ENCODE assay signal across 8 mouse cellular contexts in the genomic region with DNA sequence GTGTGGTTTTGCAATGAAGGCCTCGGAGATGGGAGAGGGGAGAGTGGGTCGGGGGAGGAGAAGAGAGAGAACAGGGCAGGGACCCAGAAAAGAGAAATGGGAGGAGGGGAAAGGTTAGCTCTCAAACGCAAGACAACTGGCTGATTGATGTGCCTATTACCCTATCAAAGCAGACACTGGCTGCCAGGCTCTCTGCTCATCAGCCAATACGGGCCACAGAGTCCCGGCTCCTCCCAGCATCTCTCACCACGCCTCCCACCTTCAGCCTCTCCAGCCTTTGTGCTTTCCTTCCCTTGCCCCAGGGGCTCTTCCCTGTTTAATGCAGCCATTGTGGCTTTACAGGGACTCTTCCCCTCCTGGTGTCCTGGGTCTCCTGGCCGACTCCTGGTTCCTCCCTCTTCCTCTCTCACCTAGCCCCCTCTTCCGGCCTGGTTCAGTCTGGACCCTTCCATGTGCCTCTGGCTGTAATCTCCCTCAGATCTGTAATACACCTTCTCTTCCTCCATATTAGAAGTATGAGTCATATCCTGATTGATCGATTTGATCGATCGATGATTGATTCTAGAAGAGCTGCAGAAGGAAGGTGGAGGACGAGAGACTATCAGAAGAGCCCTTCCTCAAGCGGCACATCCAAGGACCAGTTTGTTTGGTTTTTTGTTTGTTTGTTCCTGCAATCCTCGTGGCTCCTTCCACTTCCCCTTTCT. TPM values are rescaled to one million over a fixed set of nuclear protein-coding genes. Genes with fewer than 3 reads are reported as not detected.
DNase-seq lines count a peak whose midpoint lies in the region; ATAC-seq lines count a peak whose summit lies in the region.

No protein-coding gene starts in this region.

- WGBS in intestine, embryonic 15.5 days = 37% methylated on average over 14 of the region's 14 CpGs
- 45% methylated on average over 14 of the region's 14 CpGs for WGBS in limb, embryonic 11.5 days
- 41% methylated on average over 14 of the region's 14 CpGs for WGBS in midbrain, embryonic 11.5 days
- WGBS in stomach, embryonic 15.5 days = 47% methylated on average over 14 of the region's 14 CpGs

- no peak overlapping the region for H3K27ac ChIP-seq in intestine, embryonic 15.5 days
- no peak overlapping the region for H3K27ac ChIP-seq in limb, embryonic 11.5 days (replicated peaks; ENCODE audit: low read depth, low read length)
- H3K27ac ChIP-seq in midbrain, embryonic 11.5 days (ENCODE audit: low read depth, low read length) = no peak overlapping the region; the same call in 1 of the 2 replicates
- no peak overlapping the region for H3K27ac ChIP-seq in stomach, embryonic 15.5 days

- H3K4me2 ChIP-seq in intestine, embryonic 15.5 days (replicated peaks) = peak overlapping the region; percentile 43
- no peak overlapping the region for H3K4me2 ChIP-seq in limb, embryonic 11.5 days (ENCODE audit: low read depth, severe bottlenecking)
- H3K4me2 ChIP-seq in midbrain, embryonic 11.5 days = peak overlapping the region; percentile 33; the same call in 1 of the 2 replicates
- H3K4me2 ChIP-seq in stomach, embryonic 15.5 days = peak overlapping the region; percentile 24; the same call in 1 of the 2 replicates

- DNase-seq in right cerebral cortex, adult 18-20 months = peak; percentile 38
- DNase-seq in right cerebral cortex, adult 2 months (ENCODE audit: low spot score in 2 of 2) = no peak
- peak; percentile 67 for DNase-seq in embryo, embryonic 11.5 days (ENCODE audit: low read depth, low spot score)
- DNase-seq in heart, adult 11 months = peak; percentile 96
- DNase-seq in limb, embryonic 11.5 days (ENCODE audit: low spot score) = peak; percentile 79
- peak; percentile 95 for DNase-seq in midbrain, embryonic 11.5 days (ENCODE audit: low spot score, missing footprints)

- peak; percentile 96 for ATAC-seq in intestine, embryonic 15.5 days
- peak; percentile 82 for ATAC-seq in limb, embryonic 11.5 days (ENCODE audit: insufficient number of reproducible peaks, low FRiP score, low TSS enrichment, low read depth)
- peak; percentile 98 for ATAC-seq in midbrain, embryonic 11.5 days (ENCODE audit: low FRiP score)
- peak; percentile 87; the same call in 1 of the 2 replicates for ATAC-seq in stomach, embryonic 15.5 days (ENCODE audit: insufficient read depth, low FRiP score, low read depth)

- H3K4me1 ChIP-seq in intestine, embryonic 15.5 days (replicated peaks) = peaks cover 10% of the 10 kb centered on the region; the same call in 1 of the 2 replicates
- H3K4me1 ChIP-seq in limb, embryonic 11.5 days (ENCODE audit: control insufficient read depth, insufficient read depth, low read length) = no peaks in the 10 kb centered on the region
- peaks cover 6% of the 10 kb centered on the region; the same call in 1 of the 2 replicates for H3K4me1 ChIP-seq in midbrain, embryonic 11.5 days (ENCODE audit: control insufficient read depth, insufficient read depth, low read length)
- 0 out of 2 replicates have a peak, but pooled peaks cover 4% of the 10 kb centered on the region for H3K4me1 ChIP-seq in stomach, embryonic 15.5 days

- no peaks in the 10 kb centered on the region for H3K27me3 ChIP-seq in intestine, embryonic 15.5 days (replicated peaks)
- no peaks in the 10 kb centered on the region for H3K27me3 ChIP-seq in limb, embryonic 11.5 days (ENCODE audit: control insufficient read depth, insufficient read depth, low read length)
- no peaks in the 10 kb centered on the region for H3K27me3 ChIP-seq in midbrain, embryonic 11.5 days (ENCODE audit: control insufficient read depth, insufficient read depth, low read length)
- no peaks in the 10 kb centered on the region for H3K27me3 ChIP-seq in stomach, embryonic 15.5 days (replicated peaks)

- H3K4me3 ChIP-seq in intestine, embryonic 15.5 days (replicated peaks) = 0 out of 2 replicates have a peak overlapping the region, but pooled peaks have one; percentile 2
- no peak overlapping the region for H3K4me3 ChIP-seq in limb, embryonic 11.5 days (ENCODE audit: low read depth, low read length)
- H3K4me3 ChIP-seq in midbrain, embryonic 11.5 days (ENCODE audit: low read depth, low read length) = no peak overlapping the region
- no peak overlapping the region; the same call in 1 of the 2 replicates for H3K4me3 ChIP-seq in stomach, embryonic 15.5 days (replicated peaks)

- no peaks in the 10 kb centered on the region for H3K9me3 ChIP-seq in intestine, embryonic 15.5 days
- no peaks in the 10 kb centered on the region for H3K9me3 ChIP-seq in limb, embryonic 11.5 days (ENCODE audit: control insufficient read depth, low read length)
- H3K9me3 ChIP-seq in midbrain, embryonic 11.5 days (ENCODE audit: control insufficient read depth, low read length) = no peaks in the 10 kb centered on the region
- no peaks in the 10 kb centered on the region for H3K9me3 ChIP-seq in stomach, embryonic 15.5 days

- H3K9ac ChIP-seq in intestine, embryonic 15.5 days = no peak overlapping the region
- H3K9ac ChIP-seq in limb, embryonic 11.5 days (ENCODE audit: low read length) = no peak overlapping the region
- H3K9ac ChIP-seq in midbrain, embryonic 11.5 days (ENCODE audit: low read length) = peak overlapping the region; percentile 60
- H3K9ac ChIP-seq in stomach, embryonic 15.5 days = no peak overlapping the region

- H3K36me3 ChIP-seq in intestine, embryonic 15.5 days = no peaks in the 10 kb centered on the region
- no peaks in the 10 kb centered on the region for H3K36me3 ChIP-seq in limb, embryonic 11.5 days (ENCODE audit: control insufficient read depth, insufficient read depth, low read length)
- H3K36me3 ChIP-seq in midbrain, embryonic 11.5 days (ENCODE audit: control insufficient read depth, insufficient read depth, low read length) = no peaks in the 10 kb centered on the region
- H3K36me3 ChIP-seq in stomach, embryonic 15.5 days = no peaks in the 10 kb centered on the region

RNA-seq across cellular contexts. Expression of a gene that starts 8.8 kb away (rescaled TPM):
- polyA plus RNA-seq in intestine, embryonic 15.5 days (2015; fragmentation: Nextera tagmentation; extraction: Ambion mirVana) = 207 and 233 TPM in 2 replicates
- 20.5 and 21.8 TPM in 2 replicates for polyA plus RNA-seq in limb, embryonic 11.5 days (2014; fragmentation: Nextera tagmentation; extraction: Ambion mirVana)
- 29.9 and 31.0 TPM in 2 replicates for polyA plus RNA-seq in midbrain, embryonic 11.5 days (2014; fragmentation: Nextera tagmentation; extraction: Ambion mirVana)
- 152 and 183 TPM in 2 replicates for polyA plus RNA-seq in stomach, embryonic 15.5 days (2015; fragmentation: Nextera tagmentation; extraction: Ambion mirVana)

Comparison
In these comparisons a context has a peak if more than half of its experiments do, and no peak if none do; other contexts are left out.
1. DNase-seq: peak in right cerebral cortex, adult 18-20 months (single experiment), embryo, embryonic 11.5 days (single experiment), heart, adult 11 months (single experiment), limb, embryonic 11.5 days (single experiment) and midbrain, embryonic 11.5 days (single experiment); none in right cerebral cortex, adult 2 months (0 of 2).
2. Peak in every context shown above with its lines, with median percentiles within 50 percentile points of each other: ATAC-seq.